Mouse (Mus musculus): ENCODE measurements around the gene Dlx2.

DNA sequence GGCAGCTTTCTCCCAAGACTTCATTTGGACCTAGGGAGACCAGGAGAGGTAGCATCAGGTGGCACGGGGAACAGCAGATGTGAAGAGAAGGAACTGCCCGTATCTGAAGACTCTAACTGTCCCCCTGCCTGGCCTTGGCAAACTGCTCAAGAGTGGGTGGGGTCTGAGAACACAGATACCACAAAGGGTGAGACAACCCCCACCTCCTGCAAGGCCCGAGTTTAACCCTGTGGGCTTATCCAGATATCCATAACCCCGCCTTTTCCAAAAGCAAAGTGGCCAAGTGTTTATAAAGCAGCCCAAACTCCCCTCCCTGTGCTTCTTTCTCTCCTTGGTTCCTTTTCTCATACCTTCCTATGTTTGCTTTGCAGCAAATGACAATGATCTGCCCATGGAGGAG is 23.1 kb downstream of the Dlx2 start:
- no peak for TF ChIP-seq POLR2A (IDR thresholded peaks at IDR 0.05; ENCODE audit: borderline replicate concordance, low read depth, low read length)
- no peak for TF ChIP-seq CTCF (IDR thresholded peaks at IDR 0.05; ENCODE audit: low read depth, low read length)

Data from bone marrow macrophage, adult 2 months (primary cell).